Mouse (Mus musculus) spleen, adult 2 months (tissue): Measurements from ENCODE around the gene Slc2a5.

Source experiments
- CTCF ChIP-seq: fragments of 200-500 bp; IDR thresholded peaks from 2 replicates; pipeline ENCODE4 v1.5.1; 2011; ENCODE audit warnings: mild to moderate bottlenecking, inconsistent platforms; ENCODE audit not compliant: insufficient read depth, insufficient read length, insufficient replicate concordance; ENCODE audit errors: extremely low read depth
- POLR2A ChIP-seq: fragments of 200-500 bp; IDR thresholded peaks from 2 replicates; pipeline ENCODE4 v1.6.1; 2011; ENCODE audit warnings: low read depth, low read length, inconsistent platforms

DNA sequence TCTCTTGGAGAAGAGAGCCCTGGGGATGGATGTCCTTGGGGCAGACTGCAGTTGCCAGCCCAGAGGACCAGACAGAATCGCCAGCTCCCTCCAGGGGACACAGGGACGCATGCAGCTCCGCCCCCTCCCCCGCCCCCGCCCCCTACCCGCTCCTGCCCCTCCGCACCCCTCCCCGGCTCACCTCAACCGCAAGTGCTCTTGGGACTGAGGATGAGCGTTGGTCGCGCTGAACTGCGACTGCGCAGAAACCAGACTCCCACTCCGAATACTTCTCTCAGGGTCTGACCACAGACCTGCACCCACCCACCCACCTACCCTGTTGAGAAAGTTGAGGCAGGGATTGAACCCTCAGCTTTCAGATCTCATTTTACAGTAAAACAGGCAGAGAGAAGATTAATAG, at the start of gene Slc2a5:
- TF ChIP-seq POLR2A (no peak), CTCF (no peak)
